ENCODE assay signal across 8 mouse cellular contexts in genomic region chr15:6622512-6622911, GRCm38 (mm10).
DNase-seq lines count a peak whose midpoint lies in the region; ATAC-seq and TF ChIP-seq lines count a peak whose summit lies in the region.

No protein-coding gene starts in this region.

- H3K9ac ChIP-seq in lung, embryonic 14.5 days, result no peak overlapping the region

- no peaks in the 10 kb centered on the region for H3K27me3 ChIP-seq in lung, embryonic 14.5 days (ENCODE audit: insufficient read depth, low read length)

- DNase-seq in CD4-positive helper T cell, adult 2 months (ENCODE audit: low read depth, low spot score), result peak; percentile 85
- peak; percentile 76 to 82 for DNase-seq in adrenal gland, adult 18-20 months (ENCODE audit: low spot score in 2 of 2)
- peak; percentile 92 for DNase-seq in embryo, embryonic 10 days (ENCODE audit: low spot score)
- DNase-seq in gastrocnemius, postnatal 36 days, result peak; percentile 46 to 52
- DNase-seq in layer of hippocampus, adult 2 months (ENCODE audit: low spot score in 2 of 2), result peak; percentile 70 to 85
- DNase-seq in lung, embryonic 14.5 days, result peak; percentile 92
- DNase-seq in right cerebral cortex, adult 18-20 months, result peak; percentile 73
- peak; percentile 25 for DNase-seq in urinary bladder, postnatal 10 days (ENCODE audit: low spot score)

- ATAC-seq in lung, embryonic 14.5 days (ENCODE audit: insufficient read depth), result no peak

- TF ChIP-seq CTCF in layer of hippocampus, adult 2 months (conservative IDR thresholded peaks at IDR 0.05), result peak; percentile 87
- peak; percentile 83 for TF ChIP-seq CTCF in lung, embryonic 14.5 days (IDR thresholded peaks at IDR 0.05; ENCODE audit: low read depth)

- H3K4me3 ChIP-seq in layer of hippocampus, adult 2 months, result no peak overlapping the region
- H3K4me3 ChIP-seq in lung, embryonic 14.5 days (ENCODE audit: low read depth, low read length), result no peak overlapping the region

- no peaks in the 10 kb centered on the region for H3K36me3 ChIP-seq in lung, embryonic 14.5 days (ENCODE audit: insufficient read depth)

- peak overlapping the region; percentile 47; the same call in 1 of the 2 replicates for H3K27ac ChIP-seq in layer of hippocampus, adult 2 months
- H3K27ac ChIP-seq in lung, embryonic 14.5 days (ENCODE audit: low read depth), result no peak overlapping the region

- 3% methylated on average over 5 of the region's 5 CpGs for WGBS in lung, embryonic 14.5 days

- no peaks in the 10 kb centered on the region for H3K9me3 ChIP-seq in lung, embryonic 14.5 days (ENCODE audit: low read depth, low read length)

- intact Hi-C loops in gastrocnemius, postnatal 36 days (cut with DNase I), result loop anchor here (10.0 kb wide), 1 partner anchor 262 kb away; no protein-coding TSS in a partner anchor

- H3K4me1 ChIP-seq in lung, embryonic 14.5 days (ENCODE audit: insufficient read depth), result peaks cover 4% of the 10 kb centered on the region; the same call in 1 of the 2 replicates

- no peak overlapping the region for H3K4me2 ChIP-seq in lung, embryonic 14.5 days

Comparison
In these comparisons a context has a peak if more than half of its experiments do, and no peak if none do; other contexts are left out.
1. DNase-seq: peak in every context shown above with its lines; median percentile 92 in embryo, embryonic 10 days; 92 in lung, embryonic 14.5 days; 85 in CD4-positive helper T cell, adult 2 months; 79 in adrenal gland, adult 18-20 months; 78 in layer of hippocampus, adult 2 months; 73 in right cerebral cortex, adult 18-20 months; 49 in gastrocnemius, postnatal 36 days; 25 in urinary bladder, postnatal 10 days.